Mouse (Mus musculus) gastrocnemius, adult 18-20 months (tissue): Measurements from ENCODE around the gene Scrt2. TPM values are rescaled to one million over a fixed set of nuclear protein-coding genes. Genes with fewer than 3 reads are reported as not detected.
A peak's percentile ranks its signal among the peaks of the same experiment; 100 is the strongest.

Source experiments
- DNase-seq: peaks from one replicate; pipeline ENCODE4 v3.0.0; 2021; ENCODE audit warnings: low spot score
- total RNA-seq, 2 experiments: library from RNA; stranded (reverse); gene quantifications; 2 replicates each; pipeline ENCODE4 v1.2.3; 2021

Scrt2 gene
- total RNA-seq, 2 experiments from 2014 or later = not detected

DNA sequence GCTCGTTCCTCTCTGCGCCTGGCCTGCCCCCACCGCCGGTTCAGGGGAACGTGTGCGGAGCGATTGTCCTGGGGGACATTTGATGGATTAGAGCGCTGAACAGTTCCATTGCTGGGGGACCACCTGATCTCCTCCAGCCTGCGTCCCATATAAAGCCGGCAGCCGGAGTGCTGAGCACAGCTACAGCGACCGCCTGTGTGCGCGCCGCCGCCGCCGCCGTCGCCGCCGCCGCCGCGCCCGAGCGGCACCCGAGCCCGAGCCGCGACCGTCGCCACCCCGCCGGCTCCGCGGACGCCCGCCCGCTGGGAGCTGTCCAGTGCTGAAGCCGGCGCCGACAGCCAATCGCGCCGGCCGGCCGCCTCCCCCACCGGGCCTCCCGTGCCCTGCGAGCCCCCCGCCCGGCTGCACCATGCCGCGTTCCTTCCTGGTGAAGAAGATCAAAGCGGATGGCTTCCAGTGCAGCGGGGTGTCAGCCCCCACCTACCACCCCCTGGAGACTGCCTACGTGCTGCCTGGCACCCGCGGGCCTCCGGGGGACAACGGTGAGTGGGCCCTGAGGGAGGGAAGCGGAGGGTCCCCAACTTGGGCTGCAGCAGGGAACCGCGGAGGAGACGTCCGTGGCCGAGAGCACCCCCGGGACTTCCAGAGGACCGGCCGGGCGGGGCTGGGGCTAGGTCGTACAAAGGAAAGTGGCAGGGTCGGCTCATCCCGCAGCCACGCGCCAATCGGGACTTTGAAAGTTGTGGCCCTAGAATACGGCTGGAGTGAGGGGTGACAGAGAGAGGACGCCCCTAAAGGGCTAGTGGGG lies 516 bp downstream of the Scrt2 start:
- peak; percentile 66 for DNase-seq

- DNase-seq = no peak
These were observed 1.3 kb downstream of the Scrt2 start for GRCm38 (mm10) chr2:152082456-152083285.

GRCm38 (mm10) chr2:152083411-152083810 lies 2.1 kb downstream of the Scrt2 start:
- no peak for DNase-seq

DNA sequence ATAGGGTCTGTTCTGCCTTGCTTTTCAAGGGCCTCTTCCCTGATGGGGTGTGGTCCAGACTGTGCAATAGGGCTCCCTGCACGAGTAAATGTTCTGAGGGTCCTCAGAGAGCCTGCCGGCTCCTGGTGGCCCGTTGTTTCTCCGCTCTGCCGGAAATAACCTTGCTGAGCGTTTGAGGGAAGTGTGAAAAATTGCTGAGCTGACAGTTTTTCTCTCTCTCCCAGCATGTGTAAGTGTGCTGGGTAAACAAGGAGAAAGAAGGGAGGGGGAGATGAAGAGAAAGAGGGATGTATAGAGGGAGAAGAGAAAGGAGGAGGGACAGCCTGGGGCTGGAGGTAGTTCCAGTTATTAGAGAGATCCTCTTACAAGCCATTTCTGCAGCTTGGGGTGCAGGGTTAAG lies 3.0 kb downstream of the Scrt2 start:
- DNase-seq = no peak

- DNase-seq = no peak
These were observed 4.1 kb downstream of the Scrt2 start for GRCm38 (mm10) chr2:152085414-152085813.

- DNase-seq = no peak
These were observed 5.1 kb downstream of the Scrt2 start for GRCm38 (mm10) chr2:152086451-152086850.

DNA sequence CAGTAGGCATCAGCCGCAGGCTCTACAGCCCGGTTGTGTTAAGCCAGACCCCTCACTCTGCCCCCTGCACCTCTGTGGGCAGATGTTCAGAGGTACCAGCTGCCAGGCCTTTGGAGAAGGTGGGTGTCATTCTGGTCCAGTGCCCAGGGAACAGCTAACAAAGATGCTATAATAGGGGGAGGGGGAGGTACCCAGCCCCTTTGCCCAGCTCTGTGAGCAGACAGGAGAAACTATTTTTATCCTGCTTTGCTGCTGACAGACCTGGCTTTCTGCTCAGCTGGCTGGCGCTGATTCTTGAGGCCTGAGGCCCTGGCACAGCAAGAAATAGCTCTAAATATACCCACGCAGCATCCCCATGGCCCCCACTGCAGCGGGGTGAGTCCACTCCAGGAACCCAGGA lies 5.8 kb downstream of the Scrt2 start:
- peak; percentile 40 for DNase-seq

DNA sequence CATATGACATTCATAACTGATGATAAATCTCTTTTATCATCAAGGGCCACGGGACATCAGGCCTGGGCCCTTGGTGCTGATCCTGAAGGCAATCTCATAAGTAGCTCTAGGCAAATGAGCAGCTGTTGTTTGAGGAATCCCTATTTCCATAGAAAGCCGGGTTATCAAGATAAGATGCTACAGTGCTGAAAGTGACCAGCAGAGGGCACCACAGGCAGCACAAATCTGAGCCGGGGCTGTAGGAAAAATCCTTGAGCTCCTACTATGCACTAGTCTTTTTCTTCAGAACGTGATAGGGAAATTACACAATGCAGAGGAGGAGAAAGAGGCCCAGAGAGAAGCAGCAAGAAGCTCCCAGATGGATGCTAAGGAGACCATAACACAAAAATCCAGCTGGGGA lies 7.7 kb downstream of the Scrt2 start:
- DNase-seq = peak; percentile 50

GRCm38 (mm10) chr2:152089581-152089980 lies 8.3 kb downstream of the Scrt2 start:
- DNase-seq = no peak

- DNase-seq = no peak
These were observed 9.2 kb downstream of the Scrt2 start for GRCm38 (mm10) chr2:152090486-152090885.

DNA sequence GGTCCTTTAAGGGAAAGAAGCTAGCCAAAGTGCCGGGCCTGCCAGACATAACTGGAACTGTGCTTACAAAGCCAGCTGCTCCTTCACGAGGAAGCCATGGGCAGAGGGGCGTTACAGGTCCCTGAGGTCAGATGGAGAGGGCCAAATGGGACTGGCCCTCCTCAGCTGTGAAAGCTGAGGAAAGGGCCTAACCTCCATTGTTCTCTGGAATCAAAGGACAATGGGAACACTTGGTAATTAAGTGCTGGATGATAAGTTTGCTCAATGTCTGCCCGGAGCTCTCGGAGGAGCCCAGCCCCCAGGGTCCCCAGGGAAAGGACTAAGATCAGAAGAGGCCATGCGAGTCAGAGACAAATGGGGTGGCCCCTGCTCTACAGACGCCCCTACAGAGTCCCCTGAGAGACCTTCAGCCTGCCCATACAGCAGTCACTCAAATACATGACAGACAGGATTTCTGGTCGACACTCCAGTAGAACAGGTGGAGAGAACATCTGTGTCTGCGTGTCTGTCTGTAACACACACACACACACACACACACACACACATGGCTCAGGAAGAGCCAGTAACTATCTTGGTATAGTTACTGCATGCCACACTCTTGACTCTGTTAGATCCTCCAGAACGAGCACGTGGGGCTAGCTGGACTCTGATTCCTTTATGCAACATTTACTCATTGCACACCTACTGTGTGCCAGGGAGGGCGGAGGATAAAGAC lies 10.2 kb downstream of the Scrt2 start:
- no peak for DNase-seq

- no peak for DNase-seq
These were observed 11.6 kb downstream of the Scrt2 start for GRCm38 (mm10) chr2:152092927-152093326.

DNA sequence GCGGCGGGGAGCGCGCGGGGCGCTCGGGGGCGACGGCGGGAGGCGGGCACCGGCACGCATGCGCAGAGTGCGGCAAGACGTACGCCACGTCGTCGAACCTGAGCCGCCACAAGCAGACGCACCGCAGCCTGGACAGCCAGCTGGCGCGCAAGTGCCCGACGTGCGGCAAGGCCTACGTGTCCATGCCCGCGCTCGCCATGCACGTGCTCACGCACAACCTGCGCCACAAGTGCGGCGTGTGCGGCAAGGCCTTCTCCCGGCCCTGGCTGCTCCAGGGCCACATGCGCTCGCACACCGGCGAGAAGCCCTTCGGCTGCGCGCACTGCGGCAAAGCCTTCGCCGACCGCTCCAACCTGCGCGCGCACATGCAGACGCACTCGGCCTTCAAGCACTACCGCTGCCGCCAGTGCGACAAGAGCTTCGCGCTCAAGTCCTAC lies 12.0 kb downstream of the Scrt2 start:
- DNase-seq = no peak

DNA sequence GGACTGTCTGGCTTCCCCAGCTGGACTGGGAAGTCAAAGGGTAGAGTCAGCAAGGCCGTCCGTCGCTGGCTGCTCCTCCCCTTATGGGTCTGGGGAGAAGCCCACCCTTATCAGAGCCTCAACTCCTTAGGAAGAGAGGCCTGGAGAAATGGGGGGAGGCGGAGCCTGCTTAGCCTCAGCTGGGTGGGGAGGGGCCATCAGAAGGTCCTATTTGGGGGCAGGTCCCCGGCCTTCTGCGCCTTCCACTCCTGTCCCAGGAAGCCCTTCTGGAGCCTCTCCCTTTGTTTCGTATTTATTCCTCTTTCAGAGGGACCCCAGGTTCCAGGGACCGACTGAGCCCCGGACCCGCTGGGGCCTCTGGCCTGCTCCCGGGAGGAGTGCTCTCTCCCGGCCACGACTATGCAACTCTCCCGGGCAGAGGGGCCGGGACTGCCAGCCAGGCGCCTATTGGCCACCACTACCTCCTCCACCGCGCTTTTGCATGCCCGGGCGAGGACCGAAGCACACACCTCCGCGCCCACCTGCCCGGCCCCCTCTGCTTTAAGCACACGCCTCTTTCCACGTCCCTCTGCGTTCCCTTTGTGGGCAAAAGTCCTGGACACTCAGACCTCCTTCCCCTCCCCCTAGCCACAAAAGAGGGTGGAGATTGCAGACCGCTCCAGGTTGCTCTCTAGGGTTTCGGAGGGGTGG lies 13.7 kb downstream of the Scrt2 start:
- no peak for DNase-seq

GRCm38 (mm10) chr2:152096922-152097321 lies 15.6 kb downstream of the Scrt2 start:
- no peak for DNase-seq

GRCm38 (mm10) chr2:152097916-152098315 lies 16.6 kb downstream of the Scrt2 start:
- DNase-seq = no peak

DNA sequence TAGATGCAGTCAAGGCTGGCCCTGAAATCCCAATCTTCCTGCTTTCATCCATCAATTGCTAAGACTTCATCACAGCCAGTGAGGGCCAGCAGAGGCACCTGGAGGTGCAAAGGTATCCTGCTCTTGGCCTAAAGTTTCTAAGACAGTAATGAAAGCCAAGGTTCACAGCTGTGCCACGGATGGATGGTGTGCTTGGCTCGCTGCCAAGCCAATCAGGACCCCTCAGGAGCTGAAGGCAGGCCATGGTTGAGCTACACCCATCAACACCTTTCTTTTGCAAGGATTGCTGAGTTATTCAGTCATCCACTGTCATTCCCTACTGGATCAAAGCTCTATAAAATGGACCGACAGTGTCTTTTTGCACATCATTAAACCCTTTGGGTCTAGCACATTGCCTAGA lies 18.2 kb downstream of the Scrt2 start:
- DNase-seq = no peak

DNA sequence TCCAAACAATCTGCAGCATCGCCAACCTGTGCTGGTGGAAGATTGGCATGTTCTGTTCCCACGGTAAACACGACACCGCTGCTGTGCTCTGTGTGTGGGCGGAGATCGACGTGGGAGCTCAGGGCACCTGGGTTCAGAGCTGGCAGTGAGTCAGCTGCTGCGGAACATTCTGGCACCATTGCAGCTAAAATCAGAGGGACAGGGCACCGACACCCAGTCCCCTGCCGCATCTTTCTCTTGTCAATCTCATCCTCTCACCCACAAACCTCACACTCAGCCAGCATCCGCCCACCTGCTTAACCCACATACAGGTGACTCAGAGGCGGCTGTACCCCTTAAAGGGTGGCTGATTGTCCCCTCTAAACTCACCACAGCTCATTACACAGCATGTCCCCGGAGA lies 20.4 kb downstream of the Scrt2 start:
- DNase-seq = no peak

- no peak for DNase-seq
These were observed 21.0 kb downstream of the Scrt2 start for GRCm38 (mm10) chr2:152102369-152102768.

GRCm38 (mm10) chr2:152104711-152105317 lies 23.5 kb downstream of the Scrt2 start:
- DNase-seq = no peak
